Mouse (Mus musculus): ENCODE measurements around the gene Foxr1. TPM values are rescaled to one million over a fixed set of nuclear protein-coding genes. Genes with fewer than 3 reads are reported as not detected.

Gene Foxr1
- total RNA-seq, 2 experiments from 2014 or later: not detected

Small RNA genes within 50 kb of the gene (microRNA-seq; reads per million reads assigned to microRNA genes)
- gene Mir7085: 12.6 reads per million, percentile 28 among the genes with 10 or more reads in this experiment

Other genes with a start within 250 kb of the Foxr1 start
- gene Cbl, start 207.1 kb downstream of the Foxr1 start, total RNA-seq (2021): 1 to 10 TPM; 7.1 to 7.5 TPM
- not detected for gene Ccdc153, start 200.5 kb downstream of the Foxr1 start, total RNA-seq (2021)
- gene Pdzd3, start 189.7 kb downstream of the Foxr1 start, total RNA-seq (2021): 1 to 10 TPM; 1.1 to 1.4 TPM
- gene Nlrx1, start 172.5 kb downstream of the Foxr1 start, total RNA-seq (2021): 10 to 100 TPM; 21.7 to 21.8 TPM
- gene Abcg4, start 152.5 kb downstream of the Foxr1 start, total RNA-seq (2021): under 1 TPM; 0.32 to 0.59 TPM
- gene Hinfp, start 135.5 kb downstream of the Foxr1 start, total RNA-seq (2021): 1 to 10 TPM; 5.2 TPM
- 10 to 100 TPM; 14.1 to 14.8 TPM for gene C2cd2l, start 120.9 kb downstream of the Foxr1 start, total RNA-seq (2021)
- gene Dpagt1, start 115.1 kb downstream of the Foxr1 start, total RNA-seq (2021): 10 to 100 TPM; 13.2 to 13.4 TPM
- gene H2afx, start 106.4 kb downstream of the Foxr1 start, total RNA-seq (2021): 10 to 100 TPM in 1 of 2 experiments, 1 to 10 TPM in 1; 7.8 to 10.4 TPM
- gene Hmbs, start 96.9 kb downstream of the Foxr1 start, total RNA-seq (2021): 10 to 100 TPM; 20.8 to 24.7 TPM
- gene Vps11, start 79.5 kb downstream of the Foxr1 start, total RNA-seq (2021): 10 to 100 TPM; 17.7 to 17.8 TPM
- gene Hyou1, start 61.6 kb downstream of the Foxr1 start, total RNA-seq (2021): 10 to 100 TPM; 23.0 to 25.0 TPM
- 100 to 1,000 TPM in 1 of 2 experiments, 10 to 100 TPM in 1; 86.0 to 147 TPM for gene Slc37a4, start 44.3 kb downstream of the Foxr1 start, total RNA-seq (2021)
- gene Rps25, start 34.0 kb downstream of the Foxr1 start, total RNA-seq (2021): 100 to 1,000 TPM; 772 to 880 TPM
- gene Trappc4, start 33.5 kb downstream of the Foxr1 start, total RNA-seq (2021): 10 to 100 TPM; 16.9 to 20.4 TPM
- 1 to 10 TPM; 3.5 to 4.1 TPM for gene Ccdc84, start 22.6 kb downstream of the Foxr1 start, total RNA-seq (2021)
- under 1 TPM; 0.43 to 0.83 TPM for gene Upk2, start 13.8 kb upstream of the Foxr1 start, total RNA-seq (2021)
- 10 to 100 TPM; 36.0 to 36.6 TPM for gene Bcl9l, start 41.7 kb upstream of the Foxr1 start, total RNA-seq (2021)
- gene Cxcr5, start 120.7 kb upstream of the Foxr1 start, total RNA-seq (2021): not detected
- 10 to 100 TPM; 68.4 to 69.8 TPM for gene Ddx6, start 163.8 kb upstream of the Foxr1 start, total RNA-seq (2021)
- not detected for gene Treh, start 232.1 kb upstream of the Foxr1 start, total RNA-seq (2021)

All from gastrocnemius, adult 18-20 months (tissue).